Mouse (Mus musculus) neural tube, embryonic 14.5 days (tissue): ENCODE measurements at regions not wholly inside any gene's neighbourhood (a gene's known extent, or its start where the extent isn't known, plus 50 kb on each side); places are given as distances from the start of the nearest gene placed in this dataset.

Experiments
- ATAC-seq: fragments of 200-750 bp; cut with Nextera tagmentation; 2 replicates; pipeline ENCODE4 v1.8.0; 2017; ENCODE audit warnings: low read depth, mild to moderate bottlenecking, moderate TSS enrichment, moderate library complexity
- H3K27ac ChIP-seq: fragments of 300-500 bp; sonication (generic); 2 replicates; pipeline ENCODE4 v1.5.1; 2014; ENCODE audit warnings: low read depth, mild to moderate bottlenecking, control low read depth, low read length, moderate library complexity, mixed read lengths
- H3K27me3 ChIP-seq: fragments of 300-500 bp; sonication (generic); 2 replicates; pipeline ENCODE4 v1.6.1; 2014; ENCODE audit warnings: low read length; ENCODE audit not compliant: control insufficient read depth, insufficient read depth
- H3K36me3 ChIP-seq: fragments of 300-500 bp; sonication (generic); 2 replicates; pipeline ENCODE4 v1.6.1; 2014; ENCODE audit warnings: low read length, mixed read lengths; ENCODE audit not compliant: control insufficient read depth, insufficient read depth
- H3K4me1 ChIP-seq: fragments of 300-500 bp; sonication (generic); 2 replicates; pipeline ENCODE4 v1.6.1; 2014; ENCODE audit warnings: low read length; ENCODE audit not compliant: control insufficient read depth, insufficient read depth
- H3K4me2 ChIP-seq: fragments of 300-500 bp; sonication (generic); 2 replicates; pipeline ENCODE4 v1.6.1; 2014; ENCODE audit warnings: mild to moderate bottlenecking, low read depth, low read length, control low read depth
- H3K4me3 ChIP-seq: fragments of 300-500 bp; sonication (generic); 2 replicates; pipeline ENCODE4 v1.5.1; 2014; ENCODE audit warnings: low read depth, low read length, control low read depth, mixed read lengths
- H3K9ac ChIP-seq: fragments of 300-500 bp; sonication (generic); replicated peaks from 2 replicates; pipeline ENCODE4 v1.6.1; 2014; ENCODE audit warnings: low read depth, mild to moderate bottlenecking, control low read depth, low read length, mixed read lengths
- H3K9me3 ChIP-seq: fragments of 300-500 bp; sonication (generic); 2 replicates; pipeline ENCODE4 v1.6.1; 2016; ENCODE audit warnings: low read length; ENCODE audit not compliant: control insufficient read depth
- WGBS: fragments of 180-500 bp; shearing (Covaris S2); extraction: QIAGEN DNeasy Blood & Tissue Kit; methylation state at CpG from one replicate; pipeline ENCODE4 v1.1.7; 2014; 5-methylcytosine and 5-hydroxymethylcytosine counted together

DNA sequence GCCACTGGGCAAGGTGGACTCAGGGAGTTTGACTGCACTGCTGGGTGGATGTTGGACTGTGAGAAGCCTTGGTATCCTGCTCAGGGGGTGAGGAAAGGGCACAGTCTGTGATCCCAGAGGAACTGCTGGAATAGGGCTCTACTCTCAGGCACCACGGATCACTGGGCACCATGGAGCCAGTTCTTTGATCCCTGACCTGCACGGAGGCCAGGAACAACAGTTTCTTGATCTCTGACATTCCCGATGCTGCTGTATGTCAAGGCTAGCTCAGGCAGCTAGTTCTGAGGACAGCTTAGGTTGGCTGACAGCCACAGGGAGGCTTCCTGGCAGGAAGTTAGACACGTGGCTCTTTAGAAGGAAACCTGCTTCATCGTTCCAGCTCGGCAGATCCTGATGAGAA lies 289.5 kb upstream of the Slit2 start:
- no peaks in the 10 kb centered on the region for H3K36me3 ChIP-seq
- no peak overlapping the region for H3K27ac ChIP-seq
- no peak overlapping the region for H3K9ac ChIP-seq
- H3K9me3 ChIP-seq = no peaks in the 10 kb centered on the region
- H3K4me1 ChIP-seq = no peaks in the 10 kb centered on the region
- no peaks in the 10 kb centered on the region for H3K27me3 ChIP-seq
- no peak overlapping the region for H3K4me2 ChIP-seq
- no peak for ATAC-seq
- no peak overlapping the region for H3K4me3 ChIP-seq
- 79% methylated on average over 6 of the region's 6 CpGs for WGBS

- no peaks in the 10 kb centered on the region for H3K27me3 ChIP-seq
- no peaks in the 10 kb centered on the region for H3K4me1 ChIP-seq
- H3K9ac ChIP-seq = no peak overlapping the region
- 82% methylated on average over 3 of the region's 3 CpGs for WGBS
- H3K9me3 ChIP-seq = no peaks in the 10 kb centered on the region
- H3K4me2 ChIP-seq = no peak overlapping the region
- no peak for ATAC-seq
- H3K27ac ChIP-seq = no peak overlapping the region
- H3K36me3 ChIP-seq = no peaks in the 10 kb centered on the region
- no peak overlapping the region for H3K4me3 ChIP-seq
These were observed 289.0 kb upstream of the Slit2 start for GRCm38 (mm10) chr5:47693921-47694320.

- no peak overlapping the region for H3K27ac ChIP-seq
- no peaks in the 10 kb centered on the region for H3K36me3 ChIP-seq
- no peaks in the 10 kb centered on the region for H3K27me3 ChIP-seq
- H3K4me2 ChIP-seq = no peak overlapping the region
- no peak overlapping the region for H3K9ac ChIP-seq
- 72% methylated on average over 3 of the region's 3 CpGs for whole genome bisulfite sequencing
- H3K9me3 ChIP-seq = no peaks in the 10 kb centered on the region
- no peak overlapping the region for H3K4me3 ChIP-seq
- H3K4me1 ChIP-seq = no peaks in the 10 kb centered on the region
- peak; percentile 60; the same call in 1 of the 2 replicates for ATAC-seq
These were observed 288.3 kb upstream of the Slit2 start for GRCm38 (mm10) chr5:47694630-47695029.

- H3K27me3 ChIP-seq = no peaks in the 10 kb centered on the region
These were observed 271.4 kb upstream of the Slit2 start for GRCm38 (mm10) chr5:47711553-47711952.

GRCm38 (mm10) chr5:47714333-47714732 lies 268.6 kb upstream of the Slit2 start:
- 51% methylated on average over 5 of the region's 5 CpGs for WGBS
- no peak overlapping the region for H3K9ac ChIP-seq
- H3K9me3 ChIP-seq = no peaks in the 10 kb centered on the region
- no peak overlapping the region for H3K27ac ChIP-seq
- no peaks in the 10 kb centered on the region for H3K36me3 ChIP-seq
- H3K4me3 ChIP-seq = no peak overlapping the region
- no peaks in the 10 kb centered on the region for H3K4me1 ChIP-seq
- H3K27me3 ChIP-seq = no peaks in the 10 kb centered on the region
- no peak overlapping the region for H3K4me2 ChIP-seq
- ATAC-seq = no peak

More at GRCm38 (mm10) chr5:47711553-47711952, 271.4 kb upstream of the Slit2 start:
- ATAC-seq = no peak
- Histone ChIP-seq H3K36me3 (no peaks in the 10 kb centered on the region), H3K4me3 (no peak overlapping the region), H3K9ac (no peak overlapping the region), H3K9me3 (no peaks in the 10 kb centered on the region), H3K27ac (no peak overlapping the region), H3K4me2 (no peak overlapping the region), H3K4me1 (no peaks in the 10 kb centered on the region)

DNA sequence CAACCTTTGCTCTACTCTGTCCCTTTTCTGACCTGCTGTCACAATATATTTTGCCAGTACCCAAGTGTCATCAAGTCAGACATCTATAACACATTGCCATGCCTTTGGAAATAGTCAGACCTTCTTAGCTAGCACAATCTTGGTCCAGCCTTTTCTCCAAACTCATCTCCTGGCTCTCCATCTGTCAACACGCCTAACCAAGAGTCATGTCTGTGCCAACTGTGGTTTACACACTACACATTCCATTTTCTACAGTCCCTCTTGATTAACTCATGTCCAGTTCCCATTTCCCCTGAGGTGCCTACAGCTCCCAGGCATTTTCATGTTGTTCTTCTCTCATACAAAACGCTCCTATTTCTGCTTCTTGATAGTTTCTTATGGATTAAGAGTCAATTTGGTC lies 258.0 kb upstream of the Slit2 start:
- ATAC-seq = no peak
- no peaks in the 10 kb centered on the region for H3K27me3 ChIP-seq
- no peak overlapping the region for H3K4me2 ChIP-seq
- no peaks in the 10 kb centered on the region for H3K36me3 ChIP-seq
- no peak overlapping the region for H3K9ac ChIP-seq
- H3K9me3 ChIP-seq = no peaks in the 10 kb centered on the region
- H3K4me3 ChIP-seq = no peak overlapping the region
- no peak overlapping the region for H3K27ac ChIP-seq
- 86% methylated on average over 2 of the region's 2 CpGs for WGBS
- H3K4me1 ChIP-seq = no peaks in the 10 kb centered on the region

GRCm38 (mm10) chr5:47742727-47743126 lies 240.2 kb upstream of the Slit2 start:
- H3K27me3 ChIP-seq = no peaks in the 10 kb centered on the region
- H3K27ac ChIP-seq = no peak overlapping the region
- no peaks in the 10 kb centered on the region for H3K9me3 ChIP-seq
- ATAC-seq = no peak
- 85% methylated on average over 2 of the region's 2 CpGs for WGBS
- H3K9ac ChIP-seq = no peak overlapping the region
- no peak overlapping the region for H3K4me3 ChIP-seq
- no peaks in the 10 kb centered on the region for H3K4me1 ChIP-seq
- H3K4me2 ChIP-seq = no peak overlapping the region
- no peaks in the 10 kb centered on the region for H3K36me3 ChIP-seq

DNA sequence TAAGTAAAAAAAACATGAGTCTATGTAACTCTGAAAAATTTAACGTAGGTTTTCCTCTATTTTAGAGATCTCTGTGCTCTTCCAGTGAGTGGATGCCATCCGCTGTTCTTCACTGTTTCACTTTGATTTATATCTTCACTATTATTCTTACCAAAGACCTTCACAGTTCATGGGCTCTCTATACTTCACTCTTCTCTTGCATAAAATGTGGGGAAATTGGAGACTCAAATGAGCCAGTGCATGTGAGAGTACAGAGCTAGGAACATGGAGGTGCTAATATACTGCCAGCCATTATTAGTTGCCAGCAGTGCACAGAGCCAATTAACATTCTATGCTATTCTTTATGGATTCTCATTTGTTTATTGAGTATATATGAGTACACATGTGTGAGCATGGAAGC lies 237.8 kb upstream of the Slit2 start:
- Histone ChIP-seq H3K4me3 (no peak overlapping the region), H3K36me3 (no peaks in the 10 kb centered on the region), H3K9ac (no peak overlapping the region), H3K27me3 (no peaks in the 10 kb centered on the region), H3K4me1 (no peaks in the 10 kb centered on the region), H3K9me3 (no peaks in the 10 kb centered on the region), H3K27ac (no peak overlapping the region), H3K4me2 (no peak overlapping the region)
- no peak for ATAC-seq
- WGBS = 74% methylated on average over 2 of the region's 2 CpGs

DNA sequence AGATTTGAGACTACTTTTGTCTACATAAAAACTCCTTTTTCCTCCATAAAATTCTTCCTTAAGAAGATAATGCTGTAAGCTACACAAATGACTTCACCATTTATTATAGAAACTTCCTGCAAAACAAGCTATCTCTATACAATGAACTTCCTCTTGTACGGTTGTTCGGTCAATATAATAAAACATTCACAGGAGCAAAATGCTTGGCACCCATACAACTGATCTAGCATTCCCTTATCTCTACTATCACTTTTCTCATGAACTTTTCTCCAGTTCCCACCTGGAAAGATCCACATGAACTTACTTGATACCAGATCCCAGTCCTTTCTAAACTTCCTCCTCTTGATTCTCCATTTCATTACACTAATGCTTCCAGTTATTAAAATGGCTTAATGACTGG lies 231.0 kb upstream of the Slit2 start:
- no peak overlapping the region for H3K27ac ChIP-seq
- H3K4me1 ChIP-seq = no peaks in the 10 kb centered on the region
- H3K4me3 ChIP-seq = no peak overlapping the region
- H3K9me3 ChIP-seq = no peaks in the 10 kb centered on the region
- 92% methylated on average over 2 of the region's 2 CpGs for WGBS
- no peak overlapping the region for H3K9ac ChIP-seq
- H3K36me3 ChIP-seq = no peaks in the 10 kb centered on the region
- no peak overlapping the region for H3K4me2 ChIP-seq
- ATAC-seq = no peak
- no peaks in the 10 kb centered on the region for H3K27me3 ChIP-seq
